Mouse (Mus musculus): ENCODE measurements at regions not wholly inside any gene's neighbourhood (a gene's known extent, or its start where the extent isn't known, plus 50 kb on each side); places are given as distances from the start of the nearest gene placed in this dataset.

GRCm38 (mm10) chr9:52801801-52802200 is 122.2 kb upstream of the AI593442 start:
- Histone ChIP-seq H3K27me3 (replicated peaks) (peaks cover 2% of the 10 kb centered on the region), H3K4me3 (replicated peaks) (no peak overlapping the region), H3K36me3 (replicated peaks; ENCODE audit: low read length) (no peaks in the 10 kb centered on the region), H3K4me1 (no peaks in the 10 kb centered on the region), H3K9me3 (no peaks in the 10 kb centered on the region)
- TF ChIP-seq FLI1 (IDR thresholded peaks at IDR 0.05; ENCODE audit: low read length) = no peak
- no peak for TF ChIP-seq GATA1 (IDR thresholded peaks at IDR 0.05; ENCODE audit: borderline replicate concordance, low read length)

GRCm38 (mm10) chr9:52800476-52800875 is 120.9 kb upstream of the AI593442 start:
- no peak for TF ChIP-seq FLI1 (IDR thresholded peaks at IDR 0.05; ENCODE audit: low read length)
- no peak for TF ChIP-seq GATA1 (IDR thresholded peaks at IDR 0.05; ENCODE audit: borderline replicate concordance, low read length)
- Histone ChIP-seq H3K4me1 (no peaks in the 10 kb centered on the region), H3K9me3 (no peaks in the 10 kb centered on the region), H3K27me3 (replicated peaks) (peaks cover 4% of the 10 kb centered on the region), H3K4me3 (replicated peaks) (no peak overlapping the region), H3K36me3 (replicated peaks; ENCODE audit: low read length) (no peaks in the 10 kb centered on the region)

- Histone ChIP-seq H3K4me3 (replicated peaks) (no peak overlapping the region), H3K27me3 (replicated peaks) (peaks cover 5% of the 10 kb centered on the region), H3K9me3 (0 out of 2 replicates have a peak, but pooled peaks cover 3% of the 10 kb centered on the region), H3K36me3 (replicated peaks; ENCODE audit: low read length) (no peaks in the 10 kb centered on the region), H3K4me1 (no peaks in the 10 kb centered on the region)
- TF ChIP-seq FLI1 (IDR thresholded peaks at IDR 0.05; ENCODE audit: low read length) (no peak), GATA1 (IDR thresholded peaks at IDR 0.05; ENCODE audit: borderline replicate concordance, low read length) (no peak)
Observed at GRCm38 (mm10) chr9:52792596-52792995, 113.0 kb upstream of the AI593442 start.

GRCm38 (mm10) chr9:52782520-52782919 is 102.9 kb upstream of the AI593442 start:
- Histone ChIP-seq H3K9me3 (no peaks in the 10 kb centered on the region), H3K4me1 (no peaks in the 10 kb centered on the region), H3K4me3 (replicated peaks) (no peak overlapping the region), H3K27me3 (replicated peaks) (no peaks in the 10 kb centered on the region), H3K36me3 (replicated peaks; ENCODE audit: low read length) (no peaks in the 10 kb centered on the region)
- TF ChIP-seq FLI1 (IDR thresholded peaks at IDR 0.05; ENCODE audit: low read length) (no peak), GATA1 (IDR thresholded peaks at IDR 0.05; ENCODE audit: borderline replicate concordance, low read length) (no peak)

DNA sequence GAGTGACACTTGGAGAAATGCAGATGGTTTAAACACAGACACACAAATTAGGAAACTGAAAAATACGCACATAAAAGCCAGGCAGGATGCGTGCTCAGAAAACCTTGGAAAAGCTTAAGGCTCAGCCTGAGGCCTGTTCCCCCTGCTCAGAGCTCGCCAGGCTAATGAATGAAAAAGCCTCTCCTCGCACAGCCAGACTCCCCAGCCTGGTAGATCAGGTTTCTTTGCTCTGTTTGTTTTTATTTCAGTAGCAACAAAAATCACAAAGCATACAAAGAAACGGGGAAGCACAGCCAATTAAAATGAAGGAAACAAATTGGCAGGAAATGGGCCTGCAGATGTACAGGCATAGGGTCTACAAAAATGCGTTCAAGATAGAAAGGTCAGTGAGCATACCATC is 97.0 kb upstream of the AI593442 start:
- peaks cover 3% of the 10 kb centered on the region for H3K4me1 ChIP-seq
- no peaks in the 10 kb centered on the region for H3K27me3 ChIP-seq (replicated peaks)
- no peaks in the 10 kb centered on the region for H3K36me3 ChIP-seq (replicated peaks; ENCODE audit: low read length)
- H3K4me3 ChIP-seq (replicated peaks) = no peak overlapping the region
- no peaks in the 10 kb centered on the region for H3K9me3 ChIP-seq
- TF ChIP-seq GATA1 (IDR thresholded peaks at IDR 0.05; ENCODE audit: borderline replicate concordance, low read length) (no peak), FLI1 (IDR thresholded peaks at IDR 0.05; ENCODE audit: low read length) (no peak)

- Histone ChIP-seq H3K27me3 (replicated peaks) (no peaks in the 10 kb centered on the region), H3K4me3 (replicated peaks) (no peak overlapping the region), H3K4me1 (peaks cover 3% of the 10 kb centered on the region), H3K9me3 (no peaks in the 10 kb centered on the region), H3K36me3 (replicated peaks; ENCODE audit: low read length) (no peaks in the 10 kb centered on the region)
- TF ChIP-seq FLI1 (IDR thresholded peaks at IDR 0.05; ENCODE audit: low read length) (no peak), GATA1 (IDR thresholded peaks at IDR 0.05; ENCODE audit: borderline replicate concordance, low read length) (no peak)
Observed at GRCm38 (mm10) chr9:52775232-52775631, 95.7 kb upstream of the AI593442 start.

- no peak overlapping the region for H3K4me3 ChIP-seq (replicated peaks)
- no peaks in the 10 kb centered on the region for H3K9me3 ChIP-seq
- H3K4me1 ChIP-seq = peaks cover 6% of the 10 kb centered on the region
- no peaks in the 10 kb centered on the region for H3K36me3 ChIP-seq (replicated peaks; ENCODE audit: low read length)
- TF ChIP-seq FLI1 (IDR thresholded peaks at IDR 0.05; ENCODE audit: low read length) = no peak
- no peak for TF ChIP-seq GATA1 (IDR thresholded peaks at IDR 0.05; ENCODE audit: borderline replicate concordance, low read length)
- peaks cover 3% of the 10 kb centered on the region for H3K27me3 ChIP-seq (replicated peaks)
Observed at GRCm38 (mm10) chr9:52768056-52768455, 88.5 kb upstream of the AI593442 start.

DNA sequence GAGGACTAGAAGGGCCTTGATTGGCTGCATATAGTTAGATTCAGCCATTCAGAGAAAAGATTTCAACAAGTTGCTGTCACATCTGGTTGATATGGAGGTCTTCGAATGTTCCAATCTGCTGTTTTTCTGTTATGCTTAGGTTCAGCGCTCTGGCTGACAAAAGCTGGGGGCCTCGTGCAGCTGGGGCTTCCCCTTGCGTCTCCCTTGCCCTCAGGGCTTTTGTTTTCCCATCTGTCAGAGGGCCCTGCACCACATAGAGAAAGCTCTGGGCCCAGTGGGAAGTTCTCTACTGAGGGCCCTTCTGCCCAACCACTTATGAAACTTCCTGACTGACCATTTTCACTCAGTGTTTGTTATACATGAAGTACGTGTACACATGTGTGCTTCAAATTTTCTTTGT is 86.2 kb upstream of the AI593442 start:
- peaks cover 3% of the 10 kb centered on the region for H3K27me3 ChIP-seq (replicated peaks)
- peaks cover 9% of the 10 kb centered on the region for H3K4me1 ChIP-seq
- TF ChIP-seq FLI1 (IDR thresholded peaks at IDR 0.05; ENCODE audit: low read length) (no peak), GATA1 (IDR thresholded peaks at IDR 0.05; ENCODE audit: borderline replicate concordance, low read length) (no peak)
- H3K9me3 ChIP-seq = no peaks in the 10 kb centered on the region
- H3K36me3 ChIP-seq (replicated peaks; ENCODE audit: low read length) = no peaks in the 10 kb centered on the region
- no peak overlapping the region for H3K4me3 ChIP-seq (replicated peaks)

- peaks cover 4% of the 10 kb centered on the region for H3K27me3 ChIP-seq (replicated peaks)
- H3K4me1 ChIP-seq = peaks cover 3% of the 10 kb centered on the region; the same call in 1 of the 2 replicates
- H3K36me3 ChIP-seq (replicated peaks; ENCODE audit: low read length) = no peaks in the 10 kb centered on the region
- no peak overlapping the region for H3K4me3 ChIP-seq (replicated peaks)
- no peaks in the 10 kb centered on the region for H3K9me3 ChIP-seq
- TF ChIP-seq FLI1 (IDR thresholded peaks at IDR 0.05; ENCODE audit: low read length) = no peak
- no peak for TF ChIP-seq GATA1 (IDR thresholded peaks at IDR 0.05; ENCODE audit: borderline replicate concordance, low read length)
Observed at GRCm38 (mm10) chr9:52762836-52763235, 83.3 kb upstream of the AI593442 start.

DNA sequence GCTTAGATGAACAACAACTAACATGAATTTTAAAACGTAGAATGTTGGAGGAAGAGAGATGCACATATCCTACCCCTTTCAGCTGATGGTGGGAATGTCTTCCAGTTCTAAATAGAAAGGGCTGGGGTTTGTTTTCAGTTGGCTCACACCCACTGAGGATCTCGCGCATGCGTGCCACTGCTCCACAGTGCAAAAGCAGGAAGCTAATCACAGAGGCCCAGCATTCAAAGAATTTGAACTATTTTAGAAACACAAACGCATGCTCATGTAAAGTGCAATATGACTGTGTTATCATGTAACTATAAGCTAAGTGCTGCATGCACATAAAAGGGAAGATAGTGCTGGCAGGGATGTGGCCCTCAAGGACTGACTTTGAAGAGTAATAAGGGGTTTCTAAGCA is 81.7 kb upstream of the AI593442 start:
- Histone ChIP-seq H3K4me3 (replicated peaks) (no peak overlapping the region), H3K4me1 (peaks cover 3% of the 10 kb centered on the region; the same call in 1 of the 2 replicates), H3K36me3 (replicated peaks; ENCODE audit: low read length) (no peaks in the 10 kb centered on the region), H3K27me3 (replicated peaks) (peaks cover 2% of the 10 kb centered on the region), H3K9me3 (no peaks in the 10 kb centered on the region)
- no peak for TF ChIP-seq GATA1 (IDR thresholded peaks at IDR 0.05; ENCODE audit: borderline replicate concordance, low read length)
- TF ChIP-seq FLI1 (IDR thresholded peaks at IDR 0.05; ENCODE audit: low read length) = no peak

DNA sequence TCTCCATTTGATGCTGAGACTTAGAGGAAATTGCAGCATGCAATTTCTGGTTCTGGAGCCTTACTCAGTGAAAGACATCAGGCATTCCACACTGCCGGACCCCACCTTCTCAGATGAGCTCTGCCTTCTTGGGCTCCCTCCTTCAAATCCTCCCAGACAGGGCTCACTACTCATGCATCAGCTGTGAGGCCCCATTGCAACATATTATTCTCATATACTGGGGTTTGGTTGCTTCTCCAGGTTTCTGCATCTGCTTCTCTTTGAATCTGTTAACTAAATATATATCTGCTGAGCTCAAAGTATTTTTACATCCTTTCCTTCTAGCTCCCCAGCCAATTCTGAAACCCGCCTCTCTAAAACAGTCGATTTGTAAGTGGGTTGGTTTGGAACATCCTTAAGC is 68.8 kb upstream of the AI593442 start:
- TF ChIP-seq FLI1 (IDR thresholded peaks at IDR 0.05; ENCODE audit: low read length) (no peak), GATA1 (IDR thresholded peaks at IDR 0.05; ENCODE audit: borderline replicate concordance, low read length) (no peak)
- H3K27me3 ChIP-seq (replicated peaks) = no peaks in the 10 kb centered on the region
- no peaks in the 10 kb centered on the region for H3K4me1 ChIP-seq
- peaks cover 9% of the 10 kb centered on the region; the same call in 1 of the 2 replicates for H3K9me3 ChIP-seq
- H3K36me3 ChIP-seq (replicated peaks; ENCODE audit: low read length) = no peaks in the 10 kb centered on the region
- H3K4me3 ChIP-seq (replicated peaks) = no peak overlapping the region

Measured in megakaryocyte, embryonic 14.5 days (primary cell).